Mouse (Mus musculus) spleen, adult 2 months (tissue): ENCODE measurements at regions not wholly inside any gene's neighbourhood (a gene's known extent, or its start where the extent isn't known, plus 50 kb on each side); places are given as distances from the start of the nearest gene placed in this dataset.

ENCODE experiments used
- CTCF ChIP-seq: fragments of 200-500 bp; IDR thresholded peaks from 2 replicates; pipeline ENCODE4 v1.5.1; 2011; ENCODE audit warnings: mild to moderate bottlenecking, inconsistent platforms; ENCODE audit not compliant: insufficient read depth, insufficient read length, insufficient replicate concordance; ENCODE audit errors: extremely low read depth
- POLR2A ChIP-seq: fragments of 200-500 bp; IDR thresholded peaks from 2 replicates; pipeline ENCODE4 v1.6.1; 2011; ENCODE audit warnings: low read depth, low read length, inconsistent platforms

DNA sequence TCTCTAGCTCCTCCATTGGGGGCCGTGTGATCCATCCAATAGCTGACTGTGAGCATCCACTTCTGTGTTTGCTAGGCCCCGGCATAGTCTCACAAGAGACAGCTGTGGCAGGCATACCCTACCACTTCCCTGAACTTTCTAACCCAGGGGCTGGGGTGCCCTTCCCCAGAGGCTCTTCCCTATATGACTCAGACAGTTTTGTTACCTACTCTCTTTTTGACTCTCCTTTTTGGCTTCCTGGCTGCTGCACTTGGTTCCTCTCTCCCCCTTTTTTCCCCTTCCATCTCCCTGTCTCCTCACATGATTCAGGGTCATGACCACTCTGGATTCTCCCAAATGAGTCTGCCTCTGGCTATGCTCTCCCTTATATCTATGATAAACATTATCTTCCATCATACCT is 223.8 kb downstream of the Papss1 start:
- TF ChIP-seq POLR2A (no peak), CTCF (no peak)
